Mouse (Mus musculus) lung, embryonic 16.5 days (tissue): ENCODE results near the gene Eng. TPM values are rescaled to one million over a fixed set of nuclear protein-coding genes. Genes with fewer than 3 reads are reported as not detected.

Source experiments
- ATAC-seq: fragments of 200-750 bp; cut with Nextera tagmentation; 2 replicates; pipeline ENCODE4 v1.8.0; 2017; ENCODE audit warnings: low read depth, mild to moderate bottlenecking, moderate library complexity
- H3K27ac ChIP-seq: fragments of 300-500 bp; sonication (generic); 2 replicates; pipeline ENCODE4 v1.5.1; 2014; ENCODE audit warnings: mild to moderate bottlenecking, control low read depth, low read length
- H3K27me3 ChIP-seq: fragments of 300-500 bp; sonication (generic); 2 replicates; pipeline ENCODE4 v1.6.1; 2014; ENCODE audit warnings: low read depth, low read length, mixed read lengths; ENCODE audit not compliant: control insufficient read depth, insufficient read depth
- H3K36me3 ChIP-seq: fragments of 300-500 bp; sonication (generic); 2 replicates; pipeline ENCODE4 v1.6.1; 2014; ENCODE audit warnings: low read length; ENCODE audit not compliant: control insufficient read depth, insufficient read depth
- H3K4me1 ChIP-seq: fragments of 300-500 bp; sonication (generic); replicated peaks from 2 replicates; pipeline ENCODE4 v1.6.1; 2014; ENCODE audit warnings: low read length, mixed read lengths; ENCODE audit not compliant: control insufficient read depth, insufficient read depth
- H3K4me2 ChIP-seq: fragments of 300-500 bp; sonication (generic); 2 replicates; pipeline ENCODE4 v1.6.1; 2014; ENCODE audit warnings: low read depth, low read length, control low read depth
- H3K4me3 ChIP-seq: fragments of 300-500 bp; sonication (generic); 2 replicates; pipeline ENCODE4 v1.5.1; 2014; ENCODE audit warnings: mild to moderate bottlenecking, low read length, control low read depth
- H3K9ac ChIP-seq: fragments of 300-500 bp; sonication (generic); 2 replicates; pipeline ENCODE4 v1.6.1; 2014; ENCODE audit warnings: low read length, control low read depth
- H3K9me3 ChIP-seq: fragments of 300-500 bp; sonication (generic); 2 replicates; pipeline ENCODE4 v1.6.1; 2016; ENCODE audit warnings: low read length; ENCODE audit not compliant: control insufficient read depth
- WGBS: fragments of 180-500 bp; shearing (Covaris S2); extraction: QIAGEN DNeasy Blood & Tissue Kit; methylation state at CpG from one replicate; pipeline ENCODE4 v1.1.7; 2014; 5-methylcytosine and 5-hydroxymethylcytosine counted together
- polyA plus RNA-seq: library from polyadenylated mRNA; unstranded; fragments of >200 nt; fragmentation: Nextera tagmentation; extraction: Ambion mirVana; gene quantifications from 2 replicates; pipeline ENCODE4 v1.2.1, GENCODE M21; 2015

Gene Eng
- polyA plus RNA-seq, 1 experiment from 2014 or later, result 120 TPM

- no peak overlapping the region for H3K4me3 ChIP-seq
- WGBS, result 68% methylated on average over 1 of the region's 1 CpGs
- H3K9ac ChIP-seq, result no peak overlapping the region
- no peaks in the 10 kb centered on the region for H3K9me3 ChIP-seq
- no peaks in the 10 kb centered on the region for H3K36me3 ChIP-seq
- peaks cover 24% of the 10 kb centered on the region for H3K4me1 ChIP-seq
- no peaks in the 10 kb centered on the region for H3K27me3 ChIP-seq
- ATAC-seq, result no peak
- no peak overlapping the region for H3K4me2 ChIP-seq
- no peak overlapping the region for H3K27ac ChIP-seq
Measured at GRCm38 (mm10) chr2:32639632-32640031, 6.8 kb upstream of the Eng start.

DNA sequence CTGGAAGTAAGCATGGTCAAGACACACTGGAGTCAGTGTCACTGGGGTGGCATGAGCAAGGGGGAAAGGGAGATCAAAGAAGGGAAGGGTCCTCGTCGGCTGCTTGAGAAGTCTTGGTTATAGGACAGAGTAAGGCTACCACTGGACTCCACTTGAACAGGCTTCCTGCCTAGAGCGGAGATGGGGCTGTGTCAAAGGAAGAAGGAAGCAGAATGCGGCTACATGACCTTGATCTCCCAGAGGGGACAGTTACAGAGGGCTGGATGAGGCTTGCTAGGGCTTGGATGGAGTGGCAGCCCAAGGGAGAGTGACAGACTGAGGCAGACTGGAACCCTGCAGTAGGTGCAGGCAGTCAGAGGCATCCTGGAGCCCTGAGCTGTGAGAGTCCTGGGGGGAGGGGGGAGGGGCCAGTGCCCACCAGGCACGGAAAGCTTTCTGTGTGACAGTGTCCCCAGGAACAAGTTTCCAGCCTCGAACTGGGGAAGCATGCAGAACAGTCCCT is 5.8 kb upstream of the Eng start:
- ATAC-seq, result no peak
- WGBS, result 47% methylated on average over 6 of the region's 6 CpGs
- Histone ChIP-seq H3K9me3 (no peaks in the 10 kb centered on the region), H3K4me1 (peaks cover 28% of the 10 kb centered on the region), H3K4me3 (no peak overlapping the region), H3K27me3 (no peaks in the 10 kb centered on the region), H3K27ac (peak overlapping the region; percentile 40; the same call in 1 of the 2 replicates), H3K36me3 (no peaks in the 10 kb centered on the region), H3K9ac (0 out of 2 replicates have a peak overlapping the region, but pooled peaks have one; percentile 26), H3K4me2 (no peak overlapping the region)

DNA sequence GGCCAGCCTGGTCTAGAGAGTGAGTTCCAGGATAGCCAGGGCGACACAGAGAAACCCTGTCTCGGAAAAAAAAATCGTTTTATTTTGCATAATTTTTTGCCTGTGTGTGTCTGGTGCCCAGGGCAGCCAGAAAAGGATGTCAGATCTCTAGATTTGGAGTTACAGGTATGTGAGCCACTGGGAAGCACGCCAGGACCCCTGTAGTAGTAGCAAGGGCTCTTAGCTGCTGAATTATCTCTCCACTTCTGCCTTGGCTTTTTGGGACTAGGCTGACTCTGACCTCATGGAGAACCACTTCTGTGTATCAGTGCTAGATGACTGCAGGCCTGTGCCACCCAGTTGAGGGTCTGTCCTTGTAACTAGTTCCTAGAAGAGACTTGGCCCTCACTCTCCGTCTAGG is 4.6 kb upstream of the Eng start:
- H3K36me3 ChIP-seq, result no peaks in the 10 kb centered on the region
- no peak overlapping the region for H3K4me3 ChIP-seq
- no peak overlapping the region for H3K27ac ChIP-seq
- no peak overlapping the region for H3K9ac ChIP-seq
- H3K9me3 ChIP-seq, result no peaks in the 10 kb centered on the region
- no peak for ATAC-seq
- 72% methylated on average over 5 of the region's 5 CpGs for WGBS
- H3K4me1 ChIP-seq, result peaks cover 35% of the 10 kb centered on the region
- no peaks in the 10 kb centered on the region for H3K27me3 ChIP-seq
- H3K4me2 ChIP-seq, result no peak overlapping the region

GRCm38 (mm10) chr2:32642813-32643212 is 3.6 kb upstream of the Eng start:
- H3K27ac ChIP-seq, result peak overlapping the region; percentile 40; the same call in 1 of the 2 replicates
- 42% methylated on average over 7 of the region's 7 CpGs for WGBS
- H3K4me2 ChIP-seq, result no peak overlapping the region
- H3K9me3 ChIP-seq, result no peaks in the 10 kb centered on the region
- H3K4me3 ChIP-seq, result no peak overlapping the region
- no peaks in the 10 kb centered on the region for H3K27me3 ChIP-seq
- H3K9ac ChIP-seq, result peak overlapping the region; percentile 18; the same call in 1 of the 2 replicates
- peaks cover 33% of the 10 kb centered on the region for H3K4me1 ChIP-seq
- H3K36me3 ChIP-seq, result no peaks in the 10 kb centered on the region
- ATAC-seq, result no peak

DNA sequence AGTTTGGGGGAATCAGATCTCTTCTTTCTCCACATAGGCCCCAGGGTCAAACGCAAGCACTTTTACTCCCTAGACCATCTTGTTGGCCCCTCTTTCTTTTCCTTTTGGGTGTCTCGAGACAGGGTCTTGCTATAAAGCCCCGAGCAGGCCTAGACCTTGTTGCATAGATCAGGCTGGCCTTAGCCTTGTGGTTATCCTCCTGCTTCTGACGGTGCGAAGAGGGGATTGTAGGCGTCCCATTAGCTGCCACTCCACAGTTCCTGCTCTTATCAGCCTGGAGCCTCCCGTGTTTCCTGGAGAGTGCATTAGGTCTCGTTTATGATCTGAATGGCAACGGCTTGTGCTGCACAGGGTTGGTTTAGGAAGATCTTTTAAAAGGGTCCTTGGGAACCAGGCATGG is 2.3 kb upstream of the Eng start:
- no peaks in the 10 kb centered on the region for H3K27me3 ChIP-seq
- no peak for ATAC-seq
- no peak overlapping the region for H3K4me3 ChIP-seq
- no peaks in the 10 kb centered on the region for H3K36me3 ChIP-seq
- no peaks in the 10 kb centered on the region for H3K9me3 ChIP-seq
- H3K4me2 ChIP-seq, result no peak overlapping the region
- H3K9ac ChIP-seq, result no peak overlapping the region
- WGBS, result 52% methylated on average over 9 of the region's 9 CpGs
- peaks cover 33% of the 10 kb centered on the region for H3K4me1 ChIP-seq
- H3K27ac ChIP-seq, result no peak overlapping the region

DNA sequence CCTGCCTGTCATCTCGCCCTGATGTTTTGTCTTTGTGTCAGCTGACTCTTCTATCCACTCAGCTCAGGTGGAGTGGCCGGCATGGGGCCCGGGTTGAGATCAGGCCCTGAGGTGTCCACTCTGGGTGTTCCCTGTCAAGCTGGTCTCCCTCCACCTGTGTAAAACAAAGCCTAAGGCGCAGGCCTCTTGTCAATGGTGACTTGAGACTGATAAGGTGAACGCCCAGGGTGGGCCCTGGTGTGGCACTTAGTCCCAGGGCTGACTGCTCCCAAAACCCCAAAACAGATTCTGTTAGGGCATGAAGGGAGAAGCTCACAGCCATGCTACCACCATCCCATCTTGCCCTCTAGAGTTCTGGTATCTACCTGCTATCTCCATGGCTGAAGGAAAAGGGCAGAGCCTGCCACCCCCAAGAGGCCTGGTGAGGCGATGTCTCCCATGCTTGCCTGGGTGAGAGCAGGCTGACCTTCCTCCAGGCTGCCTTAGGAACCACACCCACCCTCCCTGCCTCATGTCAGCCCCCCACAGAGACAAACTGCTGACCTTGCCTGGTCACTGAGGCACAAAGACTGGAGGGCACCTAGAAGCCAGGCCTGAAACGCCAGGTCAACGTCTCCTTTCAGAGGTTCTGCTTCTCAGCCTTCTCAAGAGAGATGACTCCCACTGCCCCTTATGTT is 1.5 kb upstream of the Eng start:
- WGBS, result 77% methylated on average over 8 of the region's 8 CpGs
- peaks cover 35% of the 10 kb centered on the region for H3K4me1 ChIP-seq
- no peak overlapping the region for H3K27ac ChIP-seq
- H3K4me3 ChIP-seq, result no peak overlapping the region
- H3K36me3 ChIP-seq, result no peaks in the 10 kb centered on the region
- H3K9me3 ChIP-seq, result no peaks in the 10 kb centered on the region
- H3K4me2 ChIP-seq, result no peak overlapping the region
- no peak overlapping the region for H3K9ac ChIP-seq
- H3K27me3 ChIP-seq, result no peaks in the 10 kb centered on the region
- ATAC-seq, result no peak

DNA sequence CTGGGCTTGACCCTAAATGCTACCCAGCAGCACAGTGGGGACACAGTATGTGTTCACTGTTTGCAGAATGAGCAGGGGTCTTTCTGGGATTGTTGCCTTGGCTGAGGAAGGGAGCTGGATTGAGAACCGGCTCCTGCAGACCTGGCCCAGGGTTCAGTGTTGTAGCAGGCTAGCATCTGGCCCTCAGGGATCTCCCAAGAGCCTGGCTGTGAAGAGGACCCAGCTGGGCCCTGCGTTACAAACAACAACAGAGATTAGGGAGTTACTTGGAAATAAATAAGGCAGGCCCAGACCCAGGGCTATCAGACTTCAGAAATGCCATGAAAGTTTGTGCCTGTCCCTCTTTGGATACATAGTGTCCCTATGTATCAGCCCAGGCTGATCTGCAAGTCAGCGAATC is 748 bp upstream of the Eng start:
- Histone ChIP-seq H3K4me2 (no peak overlapping the region), H3K9ac (no peak overlapping the region), H3K4me3 (no peak overlapping the region), H3K9me3 (no peaks in the 10 kb centered on the region), H3K27me3 (no peaks in the 10 kb centered on the region), H3K27ac (peak overlapping the region; percentile 84), H3K4me1 (peaks cover 32% of the 10 kb centered on the region), H3K36me3 (no peaks in the 10 kb centered on the region)
- WGBS, result 57% methylated on average over 3 of the region's 3 CpGs
- ATAC-seq, result no peak

- no peaks in the 10 kb centered on the region for H3K36me3 ChIP-seq
- peak overlapping the region; percentile 56 for H3K4me3 ChIP-seq
- H3K9me3 ChIP-seq, result no peaks in the 10 kb centered on the region
- peaks cover 27% of the 10 kb centered on the region for H3K4me1 ChIP-seq
- H3K4me2 ChIP-seq, result peak overlapping the region; percentile 62
- peak overlapping the region; percentile 81 for H3K9ac ChIP-seq
- peak overlapping the region; percentile 84 for H3K27ac ChIP-seq
- WGBS, result 73% methylated on average over 7 of the region's 7 CpGs
- ATAC-seq, result no peak
- no peaks in the 10 kb centered on the region for H3K27me3 ChIP-seq
Measured at GRCm38 (mm10) chr2:32647366-32647765, 971 bp downstream of the Eng start.

DNA sequence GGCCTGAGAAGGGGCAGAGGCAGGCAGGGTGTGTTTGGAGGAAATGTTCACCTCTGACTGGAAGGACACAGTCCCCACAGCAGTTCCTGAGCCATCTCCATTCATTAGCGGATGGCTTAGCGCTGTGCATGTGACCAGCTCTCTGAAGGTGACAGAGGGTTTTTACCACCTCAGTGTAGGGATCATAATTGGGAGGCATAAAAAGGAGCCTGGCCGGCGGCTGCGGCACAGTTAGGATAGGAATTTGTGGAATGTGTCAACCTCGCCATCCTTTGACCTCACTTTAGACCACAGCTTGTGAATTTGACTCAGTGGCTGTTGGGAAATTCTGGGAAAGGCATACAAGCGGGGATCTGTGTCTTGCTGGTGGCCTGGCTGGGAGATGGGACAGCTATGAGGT is 7.4 kb downstream of the Eng start:
- 22% methylated on average over 7 of the region's 7 CpGs for WGBS
- Histone ChIP-seq H3K27me3 (no peaks in the 10 kb centered on the region), H3K4me3 (no peak overlapping the region), H3K4me2 (0 out of 2 replicates have a peak overlapping the region, but pooled peaks have one; percentile 8), H3K4me1 (peaks cover 26% of the 10 kb centered on the region), H3K27ac (peak overlapping the region; percentile 85), H3K9ac (peak overlapping the region; percentile 31), H3K36me3 (no peaks in the 10 kb centered on the region), H3K9me3 (no peaks in the 10 kb centered on the region)
- ATAC-seq, result peak; percentile 20; the same call in 1 of the 2 replicates
